Comparison of ENCODE assay signal across 33 mouse cellular contexts in genomic region chr11:83733071-83733640, GRCm38 (mm10). TPM values are rescaled to one million over a fixed set of nuclear protein-coding genes. Genes with fewer than 3 reads are reported as not detected.
A peak's percentile ranks its signal among the peaks of the same experiment; 100 is the strongest.
DNase-seq lines count a peak whose midpoint lies in the region; ATAC-seq and TF ChIP-seq lines count a peak whose summit lies in the region.
"Had no signal": no experiment of that assay in that cellular context is flagged by ENCODE, and none has a peak within 500 bp of the region (broad histone marks: within the 10 kb centered on the region; RNA-seq: fewer than 3 reads in every experiment).

No protein-coding gene starts in this region.

- H3K9ac ChIP-seq in intestine, embryonic 14.5 days (ENCODE audit: low read length), result no peak overlapping the region
- H3K9ac ChIP-seq in intestine, embryonic 15.5 days, result no peak overlapping the region
- no peak overlapping the region for H3K9ac ChIP-seq in lung, embryonic 14.5 days
- H3K9ac ChIP-seq in hindbrain, postnatal 0 days (replicated peaks; ENCODE audit: low read length), result no peak overlapping the region
- H3K9ac ChIP-seq in hindbrain, embryonic 12.5 days, result no peak overlapping the region
- H3K9ac ChIP-seq: embryonic facial prominence, embryonic 15.5 days; heart, embryonic 12.5 days; limb, embryonic 15.5 days; neural tube, embryonic 13.5 days had no signal

- no peak overlapping the region for H3K4me3 ChIP-seq in intestine, embryonic 14.5 days (ENCODE audit: low read depth, low read length)
- no peak overlapping the region for H3K4me3 ChIP-seq in intestine, embryonic 15.5 days (replicated peaks)
- no peak overlapping the region for H3K4me3 ChIP-seq in lung, embryonic 14.5 days (ENCODE audit: low read depth, low read length)
- H3K4me3 ChIP-seq in bone marrow, adult 2 months (replicated peaks; ENCODE audit: control insufficient read depth, low read depth, low read length), result no peak overlapping the region
- H3K4me3 ChIP-seq in hindbrain, postnatal 0 days (ENCODE audit: low read length), result no peak overlapping the region
- no peak overlapping the region for H3K4me3 ChIP-seq in hindbrain, embryonic 12.5 days
- H3K4me3 ChIP-seq: embryonic facial prominence, embryonic 15.5 days; gastrocnemius, adult 2 months; heart, embryonic 12.5 days; hindbrain, embryonic 10.5 days; limb, embryonic 15.5 days; midbrain, embryonic 10.5 days; myocyte; neural tube, embryonic 13.5 days had no signal

- no peaks in the 10 kb centered on the region for H3K36me3 ChIP-seq in intestine, embryonic 14.5 days (ENCODE audit: control insufficient read depth, insufficient read depth, low read length)
- H3K36me3 ChIP-seq in intestine, embryonic 15.5 days, result no peaks in the 10 kb centered on the region
- no peaks in the 10 kb centered on the region for H3K36me3 ChIP-seq in lung, embryonic 14.5 days (ENCODE audit: insufficient read depth)
- H3K36me3 ChIP-seq in splenic B cell, adult 2 months (ENCODE audit: control insufficient read depth, insufficient read depth, low read length, poor library complexity, severe bottlenecking), result no peaks in the 10 kb centered on the region
- H3K36me3 ChIP-seq in hindbrain, postnatal 0 days (ENCODE audit: insufficient read depth, low read length), result no peaks in the 10 kb centered on the region
- H3K36me3 ChIP-seq in hindbrain, embryonic 12.5 days, result no peaks in the 10 kb centered on the region
- H3K36me3 ChIP-seq: embryonic facial prominence, embryonic 15.5 days; G1E; heart, embryonic 12.5 days; hindbrain, embryonic 10.5 days; limb, embryonic 15.5 days; midbrain, embryonic 10.5 days; neural tube, embryonic 13.5 days had no signal

- TF ChIP-seq POLR2A in bone marrow, adult 2 months (IDR thresholded peaks at IDR 0.05; ENCODE audit: borderline replicate concordance, control insufficient read depth, low read depth, low read length), result no peak

- H3K27me3 ChIP-seq in intestine, embryonic 14.5 days (replicated peaks; ENCODE audit: control insufficient read depth, insufficient read depth, low read length), result no peaks in the 10 kb centered on the region
- H3K27me3 ChIP-seq in intestine, embryonic 15.5 days (replicated peaks), result no peaks in the 10 kb centered on the region
- H3K27me3 ChIP-seq in lung, embryonic 14.5 days (ENCODE audit: insufficient read depth, low read length), result no peaks in the 10 kb centered on the region
- no peaks in the 10 kb centered on the region for H3K27me3 ChIP-seq in splenic B cell, adult 2 months (ENCODE audit: control insufficient read depth, insufficient read depth, low read length, poor library complexity, severe bottlenecking)
- no peaks in the 10 kb centered on the region for H3K27me3 ChIP-seq in hindbrain, postnatal 0 days (ENCODE audit: insufficient read depth, low read length)
- H3K27me3 ChIP-seq in hindbrain, embryonic 12.5 days, result no peaks in the 10 kb centered on the region; the same call in 1 of the 2 replicates
- H3K27me3 ChIP-seq: embryonic facial prominence, embryonic 15.5 days; limb, embryonic 15.5 days; neural tube, embryonic 13.5 days had no signal

- TF ChIP-seq CTCF in lung, embryonic 14.5 days (IDR thresholded peaks at IDR 0.05; ENCODE audit: low read depth), result 0 out of 2 replicates have a peak, but pooled peaks have one; percentile 15
- TF ChIP-seq CTCF in bone marrow, adult 2 months (IDR thresholded peaks at IDR 0.05; ENCODE audit: control insufficient read depth, insufficient read depth, low read length), result 0 out of 2 replicates have a peak, but pooled peaks have one; percentile 11
- TF ChIP-seq CTCF in hindbrain, postnatal 0 days (IDR thresholded peaks at IDR 0.05; ENCODE audit: low read depth), result no peak

- no peak overlapping the region for H3K4me2 ChIP-seq in intestine, embryonic 14.5 days (ENCODE audit: low read length)
- H3K4me2 ChIP-seq in intestine, embryonic 15.5 days (replicated peaks), result no peak overlapping the region
- no peak overlapping the region for H3K4me2 ChIP-seq in lung, embryonic 14.5 days
- no peak overlapping the region for H3K4me2 ChIP-seq in hindbrain, postnatal 0 days (ENCODE audit: low read depth, low read length)
- H3K4me2 ChIP-seq in hindbrain, embryonic 12.5 days (replicated peaks), result no peak overlapping the region
- H3K4me2 ChIP-seq: embryonic facial prominence, embryonic 15.5 days; heart, embryonic 12.5 days; limb, embryonic 15.5 days; neural tube, embryonic 13.5 days had no signal

- no peak for ATAC-seq in intestine, embryonic 14.5 days (replicated peaks; ENCODE audit: low FRiP score, low TSS enrichment, low read depth)
- ATAC-seq in intestine, embryonic 15.5 days, result no peak
- ATAC-seq in lung, embryonic 14.5 days (ENCODE audit: insufficient read depth), result no peak
- ATAC-seq in hindbrain, postnatal 0 days, result no peak
- no peak for ATAC-seq in hindbrain, embryonic 12.5 days (ENCODE audit: low FRiP score)
- ATAC-seq: activated CD4-positive, CD25-positive, alpha-beta regulatory T cell, adult 4 months; forebrain, embryonic 14.5 days; midbrain, embryonic 16.5 days had no signal

- WGBS in intestine, embryonic 14.5 days, result 76% methylated on average over 5 of the region's 5 CpGs
- WGBS in intestine, embryonic 15.5 days, result 78% methylated on average over 5 of the region's 5 CpGs
- 77% methylated on average over 5 of the region's 5 CpGs for WGBS in lung, embryonic 14.5 days
- 62% methylated on average over 5 of the region's 5 CpGs for WGBS in bone marrow, adult 2 months
- WGBS in hindbrain, postnatal 0 days, result 81% methylated on average over 5 of the region's 5 CpGs
- WGBS in hindbrain, embryonic 12.5 days, result 78% methylated on average over 5 of the region's 5 CpGs

- H3K27ac ChIP-seq in intestine, embryonic 14.5 days (ENCODE audit: low read depth), result no peak overlapping the region
- no peak overlapping the region for H3K27ac ChIP-seq in intestine, embryonic 15.5 days
- no peak overlapping the region for H3K27ac ChIP-seq in lung, embryonic 14.5 days (ENCODE audit: low read depth)
- H3K27ac ChIP-seq in bone marrow, adult 2 months (ENCODE audit: control insufficient read depth, insufficient read depth, low read depth, low read length, poor library complexity), result no peak overlapping the region
- no peak overlapping the region for H3K27ac ChIP-seq in hindbrain, postnatal 0 days
- H3K27ac ChIP-seq in hindbrain, embryonic 12.5 days, result no peak overlapping the region
- H3K27ac ChIP-seq: embryonic facial prominence, embryonic 15.5 days; gastrocnemius, adult 2 months; hindbrain, embryonic 10.5 days; limb, embryonic 15.5 days; midbrain, embryonic 10.5 days; neural tube, embryonic 13.5 days had no signal

- no peaks in the 10 kb centered on the region for H3K9me3 ChIP-seq in intestine, embryonic 14.5 days (ENCODE audit: control insufficient read depth, low read length)
- H3K9me3 ChIP-seq in intestine, embryonic 15.5 days, result no peaks in the 10 kb centered on the region
- H3K9me3 ChIP-seq in lung, embryonic 14.5 days (ENCODE audit: low read depth, low read length), result no peaks in the 10 kb centered on the region
- peaks cover 3% of the 10 kb centered on the region; the same call in 1 of the 2 replicates for H3K9me3 ChIP-seq in hindbrain, postnatal 0 days (ENCODE audit: low read length)
- H3K9me3 ChIP-seq in hindbrain, embryonic 12.5 days (replicated peaks), result peaks cover 4% of the 10 kb centered on the region; the same call in 1 of the 2 replicates
- H3K9me3 ChIP-seq: embryonic facial prominence, embryonic 15.5 days; G1E; hindbrain, embryonic 10.5 days; limb, embryonic 15.5 days; midbrain, embryonic 10.5 days; neural tube, embryonic 13.5 days had no signal

- no peaks in the 10 kb centered on the region for H3K4me1 ChIP-seq in intestine, embryonic 14.5 days (replicated peaks; ENCODE audit: control insufficient read depth, insufficient read depth, low read length)
- H3K4me1 ChIP-seq in intestine, embryonic 15.5 days (replicated peaks), result no peaks in the 10 kb centered on the region
- H3K4me1 ChIP-seq in lung, embryonic 14.5 days (ENCODE audit: insufficient read depth), result no peaks in the 10 kb centered on the region
- H3K4me1 ChIP-seq in bone marrow, adult 2 months (ENCODE audit: control insufficient read depth, insufficient read depth, low read length), result peaks cover 4% of the 10 kb centered on the region
- H3K4me1 ChIP-seq in hindbrain, postnatal 0 days (ENCODE audit: insufficient read depth, low read length), result no peaks in the 10 kb centered on the region
- no peaks in the 10 kb centered on the region for H3K4me1 ChIP-seq in hindbrain, embryonic 12.5 days
- H3K4me1 ChIP-seq: embryonic facial prominence, embryonic 15.5 days; heart, embryonic 12.5 days; hindbrain, embryonic 10.5 days; limb, embryonic 15.5 days; midbrain, embryonic 10.5 days; neural tube, embryonic 13.5 days had no signal

- peak; percentile 38 for DNase-seq in intestine, embryonic 14.5 days (ENCODE audit: low spot score)
- DNase-seq in lung, embryonic 14.5 days, result peak; percentile 10
- DNase-seq in lung, postnatal 25 days (ENCODE audit: low spot score), result no peak
- peak; percentile 87 for DNase-seq in splenic B cell, adult 2 months (ENCODE audit: low read depth, low spot score)
- no peak for DNase-seq in hindbrain, postnatal 0 days (ENCODE audit: low spot score)
- DNase-seq: adrenal gland, adult 8-10 months; cerebellum, adult 9-10 months; gastrocnemius, adult 2 months; heart, postnatal 10 days; kidney, adult 9 months; kidney, postnatal 36 days; left cerebral cortex, postnatal 4 days; lung, adult 18-20 months; lung, postnatal 4 days; right cerebral cortex, postnatal 4 days had no signal

RNA-seq across cellular contexts. Expression of gene Wfdc21, which starts 13.6 kb away (rescaled TPM):
- 0.65 TPM in 1 of 2 replicates, not detected in the other for polyA plus RNA-seq in intestine, embryonic 14.5 days (2014; fragmentation: Nextera tagmentation; extraction: Ambion mirVana)
- 2.4 TPM in 1 of 2 replicates, not detected in the other for polyA plus RNA-seq in intestine, embryonic 15.5 days (2015; fragmentation: Nextera tagmentation; extraction: Ambion mirVana)
- 0.99 and 1.2 TPM in 2 replicates for polyA plus RNA-seq in lung, embryonic 14.5 days (2014; fragmentation: Nextera tagmentation; extraction: Ambion mirVana)
- polyA plus RNA-seq in bone marrow, adult 2 months (2011; ENCODE audit: insufficient read depth, insufficient read length, low replicate concordance, missing spikeins), result 220 and 706 TPM in 2 replicates
- total RNA-seq in hindbrain, postnatal 0 days (2014; rRNA removed), result not detected in 2 replicates
- 0.78 TPM in 1 of 2 replicates, not detected in the other for polyA plus RNA-seq in hindbrain, postnatal 0 days (2015; fragmentation: Nextera tagmentation; extraction: Ambion mirVana)
- polyA plus RNA-seq in hindbrain, embryonic 12.5 days (2016; fragmentation: Nextera tagmentation; extraction: Ambion mirVana), result not detected in 2 replicates
- total RNA-seq: G1E; gastrocnemius, adult 2 months; heart, postnatal 10 days; layer of hippocampus, postnatal 14 days; left cerebral cortex, adult 8-10 months; left cerebral cortex, postnatal 4 days had no signal
- polyA plus RNA-seq: activated CD4-positive, CD25-positive, alpha-beta regulatory T cell, adult 4 months; forebrain, embryonic 14.5 days; frontal cortex, adult 2 months; G1E; heart, embryonic 12.5 days; hindbrain, embryonic 10.5 days; midbrain, embryonic 10.5 days; midbrain, embryonic 16.5 days; myocyte; neural tube, embryonic 13.5 days had no signal

RNA-seq across cellular contexts. Expression of gene Heatr6, which starts 20.3 kb away (rescaled TPM):
- 24.0 and 28.4 TPM in 2 replicates for polyA plus RNA-seq in intestine, embryonic 14.5 days (2014; fragmentation: Nextera tagmentation; extraction: Ambion mirVana)
- 19.1 and 19.7 TPM in 2 replicates for polyA plus RNA-seq in intestine, embryonic 15.5 days (2015; fragmentation: Nextera tagmentation; extraction: Ambion mirVana)
- 25.6 and 26.5 TPM in 2 replicates for polyA plus RNA-seq in lung, embryonic 14.5 days (2014; fragmentation: Nextera tagmentation; extraction: Ambion mirVana)
- 3.6 and 13.1 TPM in 2 replicates for polyA plus RNA-seq in bone marrow, adult 2 months (2011; ENCODE audit: insufficient read depth, insufficient read length, low replicate concordance, missing spikeins)
- total RNA-seq in hindbrain, postnatal 0 days (2014; rRNA removed), result 24.6 and 28.5 TPM in 2 replicates
- polyA plus RNA-seq in hindbrain, postnatal 0 days (2015; fragmentation: Nextera tagmentation; extraction: Ambion mirVana), result 25.8 and 26.2 TPM in 2 replicates
- polyA plus RNA-seq in hindbrain, embryonic 12.5 days (2016; fragmentation: Nextera tagmentation; extraction: Ambion mirVana), result 34.1 and 37.4 TPM in 2 replicates

RNA-seq across cellular contexts. Expression of gene Wfdc18, which starts 24.3 kb away (rescaled TPM):
- not detected in 2 replicates for polyA plus RNA-seq in intestine, embryonic 14.5 days (2014; fragmentation: Nextera tagmentation; extraction: Ambion mirVana)
- polyA plus RNA-seq in intestine, embryonic 15.5 days (2015; fragmentation: Nextera tagmentation; extraction: Ambion mirVana), result 0.50 TPM in 1 of 2 replicates, not detected in the other
- 0.41 TPM in 1 of 2 replicates, not detected in the other for polyA plus RNA-seq in lung, embryonic 14.5 days (2014; fragmentation: Nextera tagmentation; extraction: Ambion mirVana)
- not detected in 2 replicates for polyA plus RNA-seq in bone marrow, adult 2 months (2011; ENCODE audit: insufficient read depth, insufficient read length, low replicate concordance, missing spikeins)
- total RNA-seq in hindbrain, postnatal 0 days (2014; rRNA removed), result 0.84 TPM in 1 of 2 replicates, not detected in the other
- not detected in 2 replicates for polyA plus RNA-seq in hindbrain, postnatal 0 days (2015; fragmentation: Nextera tagmentation; extraction: Ambion mirVana)
- polyA plus RNA-seq in hindbrain, embryonic 12.5 days (2016; fragmentation: Nextera tagmentation; extraction: Ambion mirVana), result not detected in 2 replicates
- total RNA-seq: adrenal gland, adult 8-10 months; common myeloid progenitor, adult 5-6 weeks; G1E; gastrocnemius, adult 2 months; layer of hippocampus, postnatal 14 days; left cerebral cortex, postnatal 4 days had no signal
- polyA plus RNA-seq: activated CD4-positive, CD25-positive, alpha-beta regulatory T cell, adult 4 months; forebrain, embryonic 14.5 days; G1E; hindbrain, embryonic 10.5 days; midbrain, embryonic 10.5 days; midbrain, embryonic 16.5 days; myocyte; neural tube, embryonic 13.5 days had no signal

RNA-seq across cellular contexts. Expression of gene Wfdc17, which starts 29.4 kb away (rescaled TPM):
- 0.50 and 2.6 TPM in 2 replicates for polyA plus RNA-seq in intestine, embryonic 14.5 days (2014; fragmentation: Nextera tagmentation; extraction: Ambion mirVana)
- polyA plus RNA-seq in intestine, embryonic 15.5 days (2015; fragmentation: Nextera tagmentation; extraction: Ambion mirVana), result 1.9 and 2.2 TPM in 2 replicates
- polyA plus RNA-seq in lung, embryonic 14.5 days (2014; fragmentation: Nextera tagmentation; extraction: Ambion mirVana), result 0.76 and 2.8 TPM in 2 replicates
- polyA plus RNA-seq in bone marrow, adult 2 months (2011; ENCODE audit: insufficient read depth, insufficient read length, low replicate concordance, missing spikeins), result 8.2 and 33.5 TPM in 2 replicates
- total RNA-seq in hindbrain, postnatal 0 days (2014; rRNA removed), result not detected in 2 replicates
- polyA plus RNA-seq in hindbrain, postnatal 0 days (2015; fragmentation: Nextera tagmentation; extraction: Ambion mirVana), result 1.00 and 1.1 TPM in 2 replicates
- 0.59 and 0.65 TPM in 2 replicates for polyA plus RNA-seq in hindbrain, embryonic 12.5 days (2016; fragmentation: Nextera tagmentation; extraction: Ambion mirVana)
- total RNA-seq: G1E; layer of hippocampus, postnatal 14 days; left cerebral cortex, postnatal 4 days had no signal
- polyA plus RNA-seq: activated CD4-positive, CD25-positive, alpha-beta regulatory T cell, adult 4 months; forebrain, embryonic 14.5 days; G1E; heart, embryonic 12.5 days; midbrain, embryonic 10.5 days; midbrain, embryonic 16.5 days; myocyte; neural tube, embryonic 13.5 days had no signal

Comparison
In these comparisons a context has a peak if more than half of its experiments do, and no peak if none do; other contexts are left out.
1. DNase-seq: peak in intestine, embryonic 14.5 days (single experiment), lung, embryonic 14.5 days (single experiment) and splenic B cell, adult 2 months (single experiment); none in lung, postnatal 25 days (single experiment) and hindbrain, postnatal 0 days (single experiment).
2. RNA of gene Wfdc21, which starts 13.6 kb away (polyA plus RNA-seq): 220 to 706 TPM in bone marrow, adult 2 months; 0.99 to 1.2 TPM in lung, embryonic 14.5 days, 0.78 TPM in hindbrain, postnatal 0 days, 0.65 TPM in intestine, embryonic 14.5 days, not detected in hindbrain, embryonic 12.5 days and 2.4 TPM in intestine, embryonic 15.5 days; every median in the first group is over 10 times any median in the second.